Mouse (Mus musculus): Measurements from ENCODE around the gene Kncn. TPM values are rescaled to one million over a fixed set of nuclear protein-coding genes. Genes with fewer than 3 reads are reported as not detected.

The Kncn gene
- total RNA-seq, 2 experiments from 2014 or later, result 0.26 to 0.55 TPM

GRCm38 (mm10) chr4:115878216-115878678 is 6.0 kb upstream of the Kncn start:
- no peak for DNase-seq (ENCODE audit: low spot score in 2 of 2)

- no peak for DNase-seq (ENCODE audit: low spot score in 2 of 2)
Observed at GRCm38 (mm10) chr4:115878828-115879227, 5.4 kb upstream of the Kncn start.

GRCm38 (mm10) chr4:115881183-115881582 is 3.0 kb upstream of the Kncn start:
- peak; percentile 19 to 57 for DNase-seq (ENCODE audit: low spot score in 2 of 2)

- DNase-seq (ENCODE audit: low spot score in 2 of 2), result no peak
Observed at GRCm38 (mm10) chr4:115882195-115882594, 2.0 kb upstream of the Kncn start.

- DNase-seq (ENCODE audit: low spot score in 2 of 2), result peak; percentile 13 to 28
Observed at GRCm38 (mm10) chr4:115885846-115886245, 1.6 kb downstream of the Kncn start.

GRCm38 (mm10) chr4:115886875-115887274 is 2.7 kb downstream of the Kncn start:
- DNase-seq (ENCODE audit: low spot score in 2 of 2), result no peak

- no peak for DNase-seq (ENCODE audit: low spot score in 2 of 2)
Observed at GRCm38 (mm10) chr4:115890066-115890465, 5.9 kb downstream of the Kncn start.

- DNase-seq (ENCODE audit: low spot score in 2 of 2), result no peak
Observed at GRCm38 (mm10) chr4:115890553-115890952, 6.4 kb downstream of the Kncn start, which contains the start of gene 6430628N08Rik. 6430628N08Rik (plus strand) TSS chr4:115890665.

GRCm38 (mm10) chr4:115894281-115894680 is 10.1 kb downstream of the Kncn start:
- DNase-seq (ENCODE audit: low spot score in 2 of 2), result no peak

GRCm38 (mm10) chr4:115897901-115898631 is 13.9 kb downstream of the Kncn start:
- DNase-seq (ENCODE audit: low spot score in 2 of 2), result no peak

GRCm38 (mm10) chr4:115902816-115903215 is 18.6 kb downstream of the Kncn start:
- peak; percentile 77 to 89 for DNase-seq (ENCODE audit: low spot score in 2 of 2)

GRCm38 (mm10) chr4:115904375-115904774 is 20.2 kb downstream of the Kncn start:
- no peak for DNase-seq (ENCODE audit: low spot score in 2 of 2)

GRCm38 (mm10) chr4:115905701-115906100 is 21.5 kb downstream of the Kncn start:
- DNase-seq (ENCODE audit: low spot score in 2 of 2), result no peak

- DNase-seq (ENCODE audit: low spot score in 2 of 2), result no peak
Observed at GRCm38 (mm10) chr4:115906791-115907190, 22.6 kb downstream of the Kncn start.

GRCm38 (mm10) chr4:115907994-115908393 is 23.8 kb downstream of the Kncn start:
- DNase-seq (ENCODE audit: low spot score in 2 of 2), result no peak

- DNase-seq (ENCODE audit: low spot score in 2 of 2), result peak in 1 of 2 experiments; percentile 23
Observed at GRCm38 (mm10) chr4:115908641-115909040, 24.4 kb downstream of the Kncn start.

- DNase-seq (ENCODE audit: low spot score in 2 of 2), result no peak
Observed at GRCm38 (mm10) chr4:115911586-115911985, 27.4 kb downstream of the Kncn start.

GRCm38 (mm10) chr4:115919911-115920310 is 35.7 kb downstream of the Kncn start:
- no peak for DNase-seq (ENCODE audit: low spot score in 2 of 2)

- DNase-seq (ENCODE audit: low spot score in 2 of 2), result no peak
Observed at GRCm38 (mm10) chr4:115922688-115923087, 38.5 kb downstream of the Kncn start.

- DNase-seq (ENCODE audit: low spot score in 2 of 2), result no peak
Observed at GRCm38 (mm10) chr4:115923262-115923880, 39.2 kb downstream of the Kncn start.

GRCm38 (mm10) chr4:115927637-115928036 is 43.4 kb downstream of the Kncn start:
- DNase-seq (ENCODE audit: low spot score in 2 of 2), result no peak

GRCm38 (mm10) chr4:115931556-115932088 is 47.4 kb downstream of the Kncn start:
- DNase-seq (ENCODE audit: low spot score in 2 of 2), result no peak
